Mouse (Mus musculus): ENCODE measurements at regions not wholly inside any gene's neighbourhood (a gene's known extent, or its start where the extent isn't known, plus 50 kb on each side); places are given as distances from the start of the nearest gene placed in this dataset.

DNA sequence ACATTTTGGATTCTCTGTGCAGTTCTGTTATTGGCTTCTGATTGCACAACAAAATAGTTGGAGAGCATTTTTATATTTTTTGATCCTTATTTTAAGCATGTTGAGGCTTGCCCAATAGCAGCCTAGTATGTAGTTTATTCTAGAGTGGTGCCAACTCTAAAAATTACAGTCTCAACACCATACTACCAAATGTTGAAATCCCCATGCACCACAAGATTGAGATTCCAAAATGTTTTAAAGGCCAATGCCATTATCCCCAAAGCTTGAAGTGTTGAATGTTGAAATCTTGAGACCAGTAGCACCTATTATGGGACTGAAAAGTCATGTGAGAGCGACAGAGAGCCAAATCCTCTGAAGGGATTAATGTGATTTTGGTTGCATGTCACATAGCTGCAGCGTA lies 104.9 kb upstream of the Rbms1 start:
- no peak for TF ChIP-seq CTCF (conservative IDR thresholded peaks at IDR 0.05 in 1 of 2, IDR thresholded peaks at IDR 0.05 in 1 of 2; ENCODE audit: low read depth in 2 of 2, low read length in 2 of 2)
- no peak for TF ChIP-seq ZMIZ1 (IDR thresholded peaks at IDR 0.05; ENCODE audit: low read depth, low read length)
- TF ChIP-seq RCOR1 (conservative IDR thresholded peaks at IDR 0.05; ENCODE audit: low read depth, low read length), result no peak
- TF ChIP-seq MAFK (IDR thresholded peaks at IDR 0.05; ENCODE audit: insufficient replicate concordance, low read length), result no peak
- no peak for TF ChIP-seq POLR2A (IDR thresholded peaks at IDR 0.05; ENCODE audit: low read depth, low read length)
- no peak for TF ChIP-seq CHD2 (IDR thresholded peaks at IDR 0.05; ENCODE audit: low read length)
